Mouse (Mus musculus) liver, embryonic 15.5 days (tissue): ENCODE results near the gene Olfr270. TPM values are rescaled to one million over a fixed set of nuclear protein-coding genes. Genes with fewer than 3 reads are reported as not detected.

Experiments
- ATAC-seq: fragments of 200-750 bp; cut with Nextera tagmentation; 2 replicates; pipeline ENCODE4 v1.8.0; 2017; ENCODE audit warnings: moderate number of reproducible peaks, mild to moderate bottlenecking, moderate library complexity; ENCODE audit not compliant: insufficient read depth
- H3K27ac ChIP-seq: fragments of 300-500 bp; sonication (generic); replicated peaks from 2 replicates; pipeline ENCODE4 v1.5.1; 2015; ENCODE audit warnings: mild to moderate bottlenecking, inconsistent platforms
- H3K27me3 ChIP-seq: fragments of 300-500 bp; sonication (generic); 2 replicates; pipeline ENCODE4 v1.6.1; 2015; ENCODE audit warnings: mild to moderate bottlenecking, inconsistent platforms
- H3K36me3 ChIP-seq: fragments of 300-500 bp; sonication (generic); replicated peaks from 2 replicates; pipeline ENCODE4 v1.6.1; 2015; ENCODE audit warnings: moderate library complexity, mild to moderate bottlenecking, inconsistent platforms
- H3K4me1 ChIP-seq: fragments of 300-500 bp; sonication (generic); replicated peaks from 2 replicates; pipeline ENCODE4 v1.6.1; 2015; ENCODE audit warnings: inconsistent platforms
- H3K4me2 ChIP-seq: fragments of 300-500 bp; sonication (generic); 2 replicates; pipeline ENCODE4 v1.6.1; 2015; ENCODE audit warnings: moderate library complexity, mild to moderate bottlenecking, inconsistent platforms
- H3K4me3 ChIP-seq: fragments of 300-500 bp; sonication (generic); replicated peaks from 2 replicates; pipeline ENCODE4 v1.5.1; 2015; ENCODE audit warnings: mild to moderate bottlenecking, inconsistent platforms
- H3K9ac ChIP-seq: fragments of 300-500 bp; sonication (generic); 2 replicates; pipeline ENCODE4 v1.6.1; 2015; ENCODE audit warnings: moderate library complexity, mild to moderate bottlenecking, inconsistent platforms
- H3K9me3 ChIP-seq: fragments of 300-500 bp; sonication (generic); replicated peaks from 2 replicates; pipeline ENCODE4 v1.6.1; 2016; ENCODE audit warnings: inconsistent platforms
- WGBS: fragments of 180-500 bp; shearing (Covaris S2); methylation state at CpG from one replicate; pipeline ENCODE4 v1.1.7; 2015; ENCODE audit warnings: mixed read lengths; ENCODE audit not compliant: insufficient replicate concordance; 5-methylcytosine and 5-hydroxymethylcytosine counted together
- polyA plus RNA-seq: library from polyadenylated mRNA; unstranded; fragments of >200 nt; fragmentation: Nextera tagmentation; extraction: Ambion mirVana; gene quantifications from 2 replicates; pipeline ENCODE4 v1.2.1, GENCODE M21; 2015

The Olfr270 gene
- not detected in 2 replicates for polyA plus RNA-seq

DNA sequence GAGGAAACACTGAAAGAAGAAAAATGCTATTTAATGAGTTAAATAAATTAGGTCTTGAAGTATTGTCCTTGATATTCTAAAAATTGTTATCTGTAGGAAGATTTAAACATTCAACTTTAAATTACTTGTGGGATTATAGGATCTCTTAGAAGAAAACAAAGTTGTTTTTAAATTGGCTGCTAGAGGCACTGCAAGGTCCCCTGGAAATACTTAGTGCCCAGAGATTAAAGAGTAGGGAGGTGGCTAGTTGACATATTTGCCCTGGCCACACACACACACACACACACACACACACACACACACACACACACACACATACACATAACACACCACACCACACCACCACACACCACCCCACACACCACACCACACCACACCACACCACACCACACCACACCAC, at the start of gene Olfr270:
Gene Olfr270, plus strand, starts transcription at position 301 of the 400 bp plus-strand sequence.
- Histone ChIP-seq H3K36me3 (no peaks in the 10 kb centered on the region), H3K4me2 (no peak within 1 kb of the TSS), H3K4me1 (no peaks in the 10 kb centered on the region), H3K9ac (no peak within 1 kb of the TSS), H3K27me3 (no peaks in the 10 kb centered on the region), H3K27ac (no peak within 1 kb of the TSS), H3K9me3 (no peaks in the 10 kb centered on the region), H3K4me3 (no peak within 1 kb of the TSS)
- ATAC-seq, result no peak

DNA sequence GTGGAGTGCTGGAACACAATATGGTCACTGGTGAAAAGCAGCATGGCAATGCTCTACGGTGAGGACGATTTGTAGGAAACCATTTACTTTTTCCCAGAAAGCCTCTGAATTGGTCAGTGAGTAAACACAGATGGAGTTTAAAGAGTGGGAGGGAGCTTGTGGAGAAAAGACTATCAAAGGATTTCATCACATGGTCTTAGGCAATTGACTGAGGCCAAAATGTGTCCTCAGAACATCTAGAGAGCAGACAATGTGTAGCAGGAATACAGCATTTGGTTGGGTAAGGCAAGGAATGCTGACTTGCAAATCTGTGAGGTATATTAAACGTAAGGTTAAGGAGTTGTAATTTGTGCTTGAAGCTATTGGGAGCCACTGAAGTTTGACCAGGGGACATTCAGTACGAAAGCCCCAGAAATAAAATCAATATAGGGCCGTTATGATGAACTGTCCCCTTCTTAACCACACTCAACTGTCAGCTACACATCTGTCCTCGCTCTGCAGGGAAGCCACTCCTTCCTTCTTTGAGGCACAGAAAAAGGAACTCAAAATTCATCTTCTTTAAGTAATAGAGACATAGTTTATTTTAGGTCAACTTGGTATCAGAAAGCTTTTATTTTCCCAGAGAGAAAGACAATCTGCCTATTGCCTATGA, 47.6 kb upstream of the Olfr270 start:
- Histone ChIP-seq H3K27me3 (no peaks in the 10 kb centered on the region), H3K4me3 (no peak overlapping the region), H3K9ac (no peak overlapping the region), H3K27ac (no peak overlapping the region), H3K36me3 (no peaks in the 10 kb centered on the region), H3K9me3 (no peaks in the 10 kb centered on the region), H3K4me1 (peaks cover 5% of the 10 kb centered on the region; the same call in 1 of the 2 replicates), H3K4me2 (no peak overlapping the region)
- ATAC-seq, result peak; percentile 18; the same call in 1 of the 2 replicates
- 37% methylated on average over 6 of the region's 6 CpGs for WGBS

DNA sequence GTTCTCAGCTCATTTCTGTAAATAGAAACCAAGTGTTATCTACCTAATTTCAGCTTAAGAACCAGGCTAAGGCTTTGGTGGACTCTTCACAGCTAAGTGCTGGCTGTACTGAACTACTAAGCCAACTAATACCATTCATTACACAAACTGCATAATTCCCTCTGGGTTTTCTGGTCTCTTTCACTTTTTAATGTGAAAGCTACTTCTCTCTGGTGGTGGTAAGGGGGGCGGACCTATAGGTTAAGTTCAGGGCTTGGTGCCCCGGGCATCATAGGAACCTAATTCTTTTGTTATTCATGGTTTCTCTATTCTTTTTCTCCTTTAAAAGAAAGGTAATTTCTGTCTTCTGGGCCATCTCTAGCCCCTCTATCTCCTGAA, 47.0 kb upstream of the Olfr270 start:
- 55% methylated on average over 2 of the region's 2 CpGs for WGBS
- Histone ChIP-seq H3K9me3 (no peaks in the 10 kb centered on the region), H3K4me1 (peaks cover 5% of the 10 kb centered on the region; the same call in 1 of the 2 replicates), H3K27me3 (no peaks in the 10 kb centered on the region), H3K27ac (no peak overlapping the region), H3K4me3 (no peak overlapping the region), H3K4me2 (no peak overlapping the region), H3K36me3 (no peaks in the 10 kb centered on the region), H3K9ac (no peak overlapping the region)
- no peak for ATAC-seq

DNA sequence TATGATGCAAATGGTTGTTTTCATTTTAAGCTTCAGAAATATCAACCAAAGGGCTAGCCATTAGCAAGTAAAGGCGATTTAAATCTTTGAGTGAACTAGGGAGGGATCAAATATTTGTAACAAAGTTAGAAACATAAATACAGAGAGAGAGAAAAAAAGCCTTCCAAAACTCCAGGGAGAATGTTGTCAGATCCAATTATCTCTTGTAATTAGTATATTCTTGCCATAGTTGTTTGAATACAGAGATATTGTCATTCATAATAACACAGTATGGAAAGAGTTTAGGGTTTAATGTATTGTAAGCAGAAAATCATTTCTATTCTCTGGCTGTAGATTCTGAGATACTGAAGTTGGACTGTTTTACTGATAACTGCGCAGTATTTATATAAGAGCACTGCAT, 45.3 kb upstream of the Olfr270 start, which contains the start of gene Olfr272:
Gene Olfr272, minus strand, starts transcription at position 101 of the 400 bp plus-strand sequence.
- Histone ChIP-seq H3K27ac (no peak within 1 kb of the TSS), H3K4me2 (no peak within 1 kb of the TSS), H3K27me3 (no peaks in the 10 kb centered on the region), H3K9ac (no peak within 1 kb of the TSS), H3K9me3 (no peaks in the 10 kb centered on the region), H3K4me1 (peaks cover 5% of the 10 kb centered on the region; the same call in 1 of the 2 replicates), H3K36me3 (no peaks in the 10 kb centered on the region), H3K4me3 (no peak within 1 kb of the TSS)
- ATAC-seq, result no peak
- 58% methylated on average over 2 of the region's 2 CpGs for WGBS

DNA sequence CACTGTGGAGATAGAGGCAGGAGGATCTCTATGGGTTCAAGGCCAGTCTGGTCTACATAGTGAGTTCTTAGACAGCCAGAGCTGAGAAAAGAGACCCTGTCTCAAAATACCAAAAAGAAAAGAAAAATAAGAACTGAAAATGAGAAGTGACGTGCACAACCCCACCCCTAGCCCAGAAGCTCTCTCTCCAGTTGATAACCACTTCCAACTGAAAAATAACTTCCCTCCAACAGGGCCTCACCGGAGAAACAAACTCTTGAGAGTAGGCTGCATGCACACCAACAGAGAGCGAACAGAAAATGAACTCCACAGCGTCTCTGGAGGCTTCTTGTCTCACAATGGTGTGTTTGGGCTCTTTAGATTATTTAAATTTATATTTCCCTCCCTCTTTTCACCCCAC, 33.9 kb upstream of the Olfr270 start:
- Histone ChIP-seq H3K9ac (no peak overlapping the region), H3K27me3 (no peaks in the 10 kb centered on the region), H3K4me1 (no peaks in the 10 kb centered on the region), H3K9me3 (no peaks in the 10 kb centered on the region), H3K4me3 (no peak overlapping the region), H3K36me3 (no peaks in the 10 kb centered on the region), H3K27ac (no peak overlapping the region), H3K4me2 (no peak overlapping the region)
- WGBS, result 68% methylated on average over 4 of the region's 4 CpGs
- no peak for ATAC-seq

DNA sequence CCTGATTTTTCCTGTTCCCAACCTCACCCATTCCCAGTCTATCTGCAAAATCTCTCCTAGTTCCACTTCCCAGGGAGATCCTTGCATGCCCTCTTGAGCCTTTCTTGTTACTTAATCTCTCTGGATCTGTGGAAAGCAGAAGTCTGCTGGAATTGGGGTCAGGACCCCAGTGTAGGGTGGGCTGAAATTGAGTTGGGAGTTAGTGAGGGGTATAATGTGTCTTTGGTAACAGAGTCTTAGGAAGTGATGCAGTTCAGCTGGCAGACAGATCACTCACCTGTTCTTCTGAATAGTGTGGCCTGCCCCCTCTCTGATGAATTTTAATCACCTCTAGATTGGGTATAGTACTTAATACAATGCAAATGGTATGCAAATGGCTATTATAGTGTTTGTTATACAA, 17.7 kb upstream of the Olfr270 start:
- H3K4me1 ChIP-seq, result no peaks in the 10 kb centered on the region
- H3K36me3 ChIP-seq, result no peaks in the 10 kb centered on the region
- no peak overlapping the region for H3K9ac ChIP-seq
- ATAC-seq, result no peak
- H3K4me3 ChIP-seq, result no peak overlapping the region
- H3K27ac ChIP-seq, result no peak overlapping the region
- no peaks in the 10 kb centered on the region for H3K9me3 ChIP-seq
- no peaks in the 10 kb centered on the region for H3K27me3 ChIP-seq
- H3K4me2 ChIP-seq, result no peak overlapping the region

DNA sequence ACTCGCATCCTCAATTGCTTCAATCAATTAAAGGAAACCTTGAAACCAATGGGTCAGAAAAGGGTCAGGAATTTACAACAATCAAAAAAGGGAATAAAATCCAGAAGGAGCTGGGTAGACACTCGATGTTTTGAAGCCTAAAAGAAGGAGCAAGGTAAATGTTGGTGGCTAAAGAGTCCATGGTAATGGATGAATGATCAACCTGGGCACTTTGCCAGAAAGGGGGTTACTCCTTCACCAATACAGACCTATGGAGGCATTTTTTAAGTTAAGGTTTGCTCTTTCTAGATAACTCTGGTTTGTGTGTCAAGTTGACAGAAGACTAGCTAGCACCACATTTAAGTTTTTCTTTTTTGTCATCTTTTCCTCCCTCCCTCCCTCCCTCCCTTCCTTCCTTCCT, 15.3 kb upstream of the Olfr270 start:
- WGBS, result 60% methylated on average over 2 of the region's 2 CpGs

DNA sequence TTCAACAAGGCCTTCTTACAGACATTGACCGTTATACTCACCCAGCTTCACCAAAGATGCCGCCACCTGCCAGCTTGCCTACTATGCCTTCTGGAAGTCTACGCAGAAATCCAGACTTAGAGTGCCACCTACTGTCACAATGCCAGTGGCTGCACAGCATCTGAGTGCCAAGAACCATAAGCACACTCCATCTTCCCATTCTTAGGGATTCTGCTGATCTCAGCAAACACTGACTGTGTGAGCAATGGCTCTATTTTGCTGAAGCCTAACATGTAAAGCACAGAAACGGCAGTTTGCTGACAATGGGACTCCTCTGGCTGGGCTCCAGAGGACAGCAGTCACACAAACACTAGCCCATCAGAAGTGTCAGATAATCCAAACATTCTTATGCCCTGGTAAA, 5.7 kb upstream of the Olfr270 start:
- H3K36me3 ChIP-seq, result no peaks in the 10 kb centered on the region
- WGBS, result 39% methylated on average over 4 of the region's 4 CpGs
- H3K4me3 ChIP-seq, result no peak overlapping the region
- no peak overlapping the region for H3K27ac ChIP-seq
- no peak overlapping the region for H3K4me2 ChIP-seq
- H3K27me3 ChIP-seq, result no peaks in the 10 kb centered on the region
- H3K4me1 ChIP-seq, result no peaks in the 10 kb centered on the region
- H3K9ac ChIP-seq, result no peak overlapping the region
- no peak for ATAC-seq
- H3K9me3 ChIP-seq, result no peaks in the 10 kb centered on the region

More for the DNA sequence above, 15.3 kb upstream of the Olfr270 start:
- no peaks in the 10 kb centered on the region for H3K36me3 ChIP-seq
- H3K9ac ChIP-seq, result no peak overlapping the region
- H3K27ac ChIP-seq, result no peak overlapping the region
- H3K4me1 ChIP-seq, result no peaks in the 10 kb centered on the region
- no peak overlapping the region for H3K4me2 ChIP-seq
- H3K27me3 ChIP-seq, result no peaks in the 10 kb centered on the region
- no peak overlapping the region for H3K4me3 ChIP-seq
- no peak for ATAC-seq
- no peaks in the 10 kb centered on the region for H3K9me3 ChIP-seq

DNA sequence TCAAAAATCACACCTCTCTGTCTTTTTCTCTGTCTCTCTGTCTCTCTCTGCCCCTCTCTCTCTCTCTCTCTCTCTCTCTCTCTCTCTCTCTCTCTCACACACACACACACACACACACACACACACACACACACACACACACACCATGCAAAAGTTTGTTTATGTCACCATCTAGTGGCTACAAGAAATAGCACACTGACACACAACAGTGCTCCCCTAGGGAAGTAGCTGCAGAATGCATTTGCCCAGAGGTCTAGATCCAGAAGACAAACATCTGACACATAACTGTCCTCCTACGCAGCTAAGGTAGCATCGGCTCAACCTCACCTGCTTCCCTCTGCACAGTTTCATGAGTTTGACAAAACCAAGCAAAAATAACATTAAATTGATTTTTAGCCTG, 20.9 kb downstream of the Olfr270 start:
- no peaks in the 10 kb centered on the region for H3K9me3 ChIP-seq
- no peak overlapping the region for H3K27ac ChIP-seq
- H3K27me3 ChIP-seq, result no peaks in the 10 kb centered on the region
- no peaks in the 10 kb centered on the region for H3K36me3 ChIP-seq
- no peak overlapping the region for H3K4me2 ChIP-seq
- no peak for ATAC-seq
- H3K4me3 ChIP-seq, result no peak overlapping the region
- no peaks in the 10 kb centered on the region for H3K4me1 ChIP-seq
- H3K9ac ChIP-seq, result no peak overlapping the region
- WGBS, result 47% methylated on average over 2 of the region's 2 CpGs

DNA sequence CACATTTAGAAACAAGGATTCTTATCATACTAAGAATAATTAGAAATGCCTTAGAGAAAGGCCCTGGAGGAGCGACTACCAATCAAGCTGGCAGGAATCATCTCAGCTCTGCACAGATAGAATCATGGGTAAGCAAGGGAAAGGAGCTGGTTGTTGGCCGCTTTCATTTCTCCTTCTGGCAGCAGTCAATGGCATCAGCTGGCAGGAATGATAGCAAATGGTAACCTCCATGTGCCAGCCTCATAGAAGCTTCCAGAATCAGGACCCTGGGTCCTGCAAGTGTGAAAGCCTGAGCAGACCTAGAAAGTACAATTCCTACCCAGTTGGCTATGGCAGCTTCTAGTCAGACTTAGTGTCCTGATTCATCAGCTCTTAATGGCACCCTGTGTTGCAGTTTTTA, 21.9 kb downstream of the Olfr270 start:
- H3K27ac ChIP-seq, result no peak overlapping the region
- WGBS, result 61% methylated on average over 2 of the region's 2 CpGs
- no peaks in the 10 kb centered on the region for H3K4me1 ChIP-seq
- H3K36me3 ChIP-seq, result no peaks in the 10 kb centered on the region
- no peak for ATAC-seq
- H3K9ac ChIP-seq, result no peak overlapping the region
- no peak overlapping the region for H3K4me2 ChIP-seq
- no peaks in the 10 kb centered on the region for H3K27me3 ChIP-seq
- no peaks in the 10 kb centered on the region for H3K9me3 ChIP-seq
- H3K4me3 ChIP-seq, result no peak overlapping the region

DNA sequence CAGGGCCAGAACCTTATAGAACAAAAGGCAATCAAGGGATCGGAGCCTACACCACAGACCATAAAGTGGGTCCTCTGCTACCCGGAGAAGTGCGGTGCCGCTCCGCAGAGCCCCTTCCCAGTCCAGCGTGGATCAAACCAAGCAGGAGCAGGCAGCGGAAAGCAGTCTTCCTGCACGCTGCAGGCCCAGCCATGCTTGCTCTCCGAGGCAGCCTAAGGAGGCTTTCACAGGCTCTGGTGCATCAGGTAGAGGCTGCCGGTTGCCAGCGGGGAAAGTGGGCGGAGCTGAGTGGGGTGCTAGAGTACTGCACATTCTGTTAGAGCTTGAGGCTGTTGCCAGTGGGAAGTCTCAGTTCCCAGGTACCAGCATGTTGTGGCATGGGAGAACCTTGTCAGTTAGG, 24.9 kb downstream of the Olfr270 start, which contains the start of gene Nipsnap3a:
Gene Nipsnap3a, plus strand, starts transcription at position 25 of the 400 bp plus-strand sequence.
- no peaks in the 10 kb centered on the region for H3K36me3 ChIP-seq
- H3K4me3 ChIP-seq, result no peak within 1 kb of the TSS
- 24% methylated on average over 12 of the region's 12 CpGs for WGBS
- H3K27ac ChIP-seq, result no peak within 1 kb of the TSS
- H3K4me1 ChIP-seq, result no peaks in the 10 kb centered on the region
- H3K9ac ChIP-seq, result no peak within 1 kb of the TSS
- no peaks in the 10 kb centered on the region for H3K9me3 ChIP-seq
- H3K27me3 ChIP-seq, result no peaks in the 10 kb centered on the region
- H3K4me2 ChIP-seq, result no peak within 1 kb of the TSS
- no peak for ATAC-seq

DNA sequence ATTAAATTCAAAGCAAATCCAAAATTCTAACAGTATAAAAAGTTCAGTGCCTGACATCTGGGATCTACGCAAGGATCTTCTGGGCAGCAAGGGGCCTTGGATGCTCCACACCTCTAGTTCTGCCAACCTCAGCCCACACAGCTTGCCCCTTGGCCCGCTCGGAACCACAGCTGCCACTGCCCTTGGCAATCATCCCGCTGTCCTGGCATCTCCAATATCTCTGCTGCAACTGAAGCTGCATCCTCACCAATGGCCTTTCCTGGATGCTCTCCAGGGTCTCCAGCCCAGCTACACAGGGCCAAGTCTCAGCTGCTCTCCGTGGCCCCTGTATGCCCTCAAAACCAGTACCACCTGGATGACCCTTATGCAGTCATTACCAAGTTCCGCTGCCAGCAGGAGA, 35.1 kb downstream of the Olfr270 start:
- no peak overlapping the region for H3K4me2 ChIP-seq
- H3K27me3 ChIP-seq, result no peaks in the 10 kb centered on the region
- no peak for ATAC-seq
- 77% methylated on average over 6 of the region's 6 CpGs for WGBS
- no peaks in the 10 kb centered on the region for H3K36me3 ChIP-seq
- no peak overlapping the region for H3K4me3 ChIP-seq
- no peaks in the 10 kb centered on the region for H3K9me3 ChIP-seq
- H3K4me1 ChIP-seq, result no peaks in the 10 kb centered on the region
- no peak overlapping the region for H3K27ac ChIP-seq
- no peak overlapping the region for H3K9ac ChIP-seq
